Mouse (Mus musculus): ENCODE measurements around the gene Ralgapa2. TPM values are rescaled to one million over a fixed set of nuclear protein-coding genes. Genes with fewer than 3 reads are reported as not detected.

Gene Ralgapa2
- polyA plus RNA-seq (2015; fragmentation: Nextera tagmentation; extraction: Ambion mirVana) = 6.5 and 6.7 TPM in 2 replicates

DNA sequence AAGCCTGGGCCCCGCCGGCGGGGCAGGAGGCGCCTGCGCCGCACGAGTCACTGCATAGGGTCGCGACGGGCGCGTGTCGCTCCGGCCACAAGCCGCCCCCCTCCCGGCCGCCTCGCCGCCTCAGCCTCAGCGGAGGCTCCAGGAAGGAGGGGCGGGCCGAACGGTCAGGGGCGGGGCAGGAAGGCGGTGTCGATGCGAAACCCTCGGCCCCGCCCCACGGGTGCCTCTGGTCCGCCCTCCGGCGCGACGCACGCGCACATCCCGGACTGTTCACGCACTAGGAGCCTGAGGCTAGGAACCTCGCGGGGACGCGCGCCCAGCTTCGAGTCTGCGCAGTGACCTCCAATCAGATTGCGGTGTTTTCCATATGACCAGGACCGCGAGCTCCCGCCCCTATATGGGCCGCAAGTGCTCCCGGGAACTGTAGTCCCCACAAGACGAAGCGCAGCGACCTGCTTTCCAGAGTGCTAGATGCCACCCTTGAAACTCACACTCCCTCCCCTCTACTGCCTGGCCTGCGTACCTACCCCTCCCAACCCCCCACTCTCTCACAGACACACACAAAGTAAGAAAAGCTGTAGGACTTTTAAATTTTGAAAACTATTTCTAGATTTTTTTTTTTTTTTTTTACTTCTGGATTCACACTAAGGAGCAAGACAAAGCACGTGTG lies at the start of gene Ralgapa2:
Gene Ralgapa2 (minus strand): TSS at position 434 of the 670 bp plus-strand sequence.
- peak within 1 kb of the TSS; percentile 88 for H3K9ac ChIP-seq
- no peaks in the 10 kb centered on the region for H3K27me3 ChIP-seq
- H3K4me1 ChIP-seq = peaks cover 8% of the 10 kb centered on the region
- H3K4me3 ChIP-seq = peak within 1 kb of the TSS; percentile 87
- peak within 1 kb of the TSS; percentile 81 for H3K4me2 ChIP-seq (replicated peaks)
- no peaks in the 10 kb centered on the region for H3K9me3 ChIP-seq
- H3K27ac ChIP-seq = no peak within 1 kb of the TSS
- H3K36me3 ChIP-seq = no peaks in the 10 kb centered on the region
- peak; percentile 100 for ATAC-seq (ENCODE audit: low FRiP score, low read depth)
- WGBS = under 1% methylated on average over 49 of the region's 57 CpGs

DNA sequence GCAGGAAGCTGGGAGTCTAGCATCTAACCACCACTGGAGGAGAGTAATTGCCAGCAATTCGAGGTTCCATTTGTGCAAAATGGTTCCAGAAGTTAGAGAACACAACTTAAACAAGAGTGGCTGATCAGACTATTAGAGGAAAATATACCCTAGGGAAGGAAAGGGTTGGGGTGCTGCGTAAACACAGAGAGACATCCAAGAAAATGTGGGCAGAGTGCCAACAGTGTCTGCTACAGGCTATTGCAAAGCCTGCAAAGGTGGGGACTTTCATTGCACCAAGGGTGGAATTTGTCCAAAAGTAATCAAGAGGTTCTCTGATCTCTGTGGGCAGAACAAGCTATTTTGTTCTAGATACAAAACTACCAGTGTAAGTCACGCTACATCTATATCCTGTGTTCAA lies 49.4 kb upstream of the Ralgapa2 start:
- peaks cover 12% of the 10 kb centered on the region; the same call in 1 of the 2 replicates for H3K4me1 ChIP-seq
- ATAC-seq (ENCODE audit: low FRiP score, low read depth) = no peak
- no peaks in the 10 kb centered on the region for H3K36me3 ChIP-seq
- 37% methylated on average over 3 of the region's 3 CpGs for WGBS
- H3K27ac ChIP-seq = no peak overlapping the region
- no peak overlapping the region for H3K4me2 ChIP-seq (replicated peaks)
- no peaks in the 10 kb centered on the region for H3K9me3 ChIP-seq
- H3K27me3 ChIP-seq = no peaks in the 10 kb centered on the region
- H3K9ac ChIP-seq = no peak overlapping the region
- no peak overlapping the region for H3K4me3 ChIP-seq

DNA sequence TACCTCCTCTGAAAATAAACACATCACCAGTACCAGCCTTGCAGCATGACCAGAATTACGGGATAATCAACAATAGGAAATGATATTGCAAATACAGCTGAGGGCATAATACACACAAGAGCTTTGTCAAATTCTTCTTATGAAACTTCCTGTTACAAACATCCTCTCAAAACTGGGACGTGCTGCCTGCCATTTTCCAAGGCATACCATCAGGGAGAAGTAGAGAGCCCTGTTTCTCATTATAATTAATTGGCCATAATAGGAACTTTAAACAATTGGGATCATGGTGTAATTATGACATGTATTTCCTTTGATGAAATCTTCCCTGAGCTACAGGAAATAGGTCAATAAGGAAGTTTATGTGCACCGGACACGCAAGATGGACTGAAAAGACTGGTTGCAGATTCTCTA lies 48.5 kb upstream of the Ralgapa2 start:
- Histone ChIP-seq H3K4me1 (peaks cover 12% of the 10 kb centered on the region; the same call in 1 of the 2 replicates), H3K27me3 (no peaks in the 10 kb centered on the region), H3K4me3 (no peak overlapping the region), H3K36me3 (no peaks in the 10 kb centered on the region), H3K9ac (no peak overlapping the region), H3K4me2 (replicated peaks) (no peak overlapping the region), H3K9me3 (no peaks in the 10 kb centered on the region), H3K27ac (no peak overlapping the region)
- WGBS = 32% methylated on average over 4 of the region's 4 CpGs
- ATAC-seq (ENCODE audit: low FRiP score, low read depth) = no peak

DNA sequence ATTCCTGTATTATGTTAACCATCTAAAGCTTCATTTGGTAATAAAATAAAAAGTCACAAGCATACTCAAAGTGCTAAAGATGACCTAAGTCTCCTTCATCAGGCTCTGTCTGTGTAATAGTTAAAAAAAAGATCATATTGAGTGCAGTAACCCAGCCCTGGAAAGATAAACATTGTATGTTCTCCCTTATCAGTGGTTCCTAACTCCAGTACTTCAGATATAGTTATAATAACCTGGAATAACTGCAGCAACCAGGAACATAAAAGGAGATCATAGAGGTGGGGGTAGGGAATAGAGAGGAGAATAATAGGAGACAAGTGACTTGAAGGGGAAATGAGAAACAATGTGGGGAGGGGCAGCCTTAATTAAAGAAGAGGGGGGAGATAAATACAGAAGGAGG lies 44.0 kb upstream of the Ralgapa2 start:
- H3K27ac ChIP-seq = no peak overlapping the region
- no peaks in the 10 kb centered on the region for H3K9me3 ChIP-seq
- H3K4me1 ChIP-seq = peaks cover 7% of the 10 kb centered on the region; the same call in 1 of the 2 replicates
- no peak for ATAC-seq (ENCODE audit: low FRiP score, low read depth)
- H3K4me2 ChIP-seq (replicated peaks) = no peak overlapping the region
- H3K4me3 ChIP-seq = no peak overlapping the region
- H3K27me3 ChIP-seq = no peaks in the 10 kb centered on the region
- H3K9ac ChIP-seq = no peak overlapping the region
- H3K36me3 ChIP-seq = no peaks in the 10 kb centered on the region

DNA sequence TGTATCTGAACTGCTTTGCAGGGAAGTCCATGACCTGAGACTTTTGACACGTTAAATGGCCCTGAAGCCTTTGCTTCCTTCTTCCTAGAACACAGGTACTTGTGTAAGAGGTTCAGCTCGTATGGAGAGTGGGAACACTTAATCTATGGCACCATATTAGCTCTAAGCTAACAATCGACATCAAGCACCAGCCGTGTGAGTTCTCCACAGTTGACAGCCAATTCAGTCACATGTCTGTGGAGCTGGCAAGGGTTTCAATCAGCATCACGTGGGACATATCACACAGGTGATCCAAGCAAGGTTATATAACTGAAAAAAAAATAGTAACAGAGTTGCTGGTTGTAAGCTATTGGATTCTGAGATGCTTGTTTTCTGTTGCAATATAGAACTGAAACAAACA lies 43.2 kb upstream of the Ralgapa2 start:
- H3K27me3 ChIP-seq = no peaks in the 10 kb centered on the region
- H3K36me3 ChIP-seq = no peaks in the 10 kb centered on the region
- H3K9ac ChIP-seq = no peak overlapping the region
- 69% methylated on average over 5 of the region's 5 CpGs for WGBS
- H3K27ac ChIP-seq = no peak overlapping the region
- 0 out of 2 replicates have a peak, but pooled peaks cover 1% of the 10 kb centered on the region for H3K4me1 ChIP-seq
- ATAC-seq (ENCODE audit: low FRiP score, low read depth) = no peak
- H3K4me3 ChIP-seq = no peak overlapping the region
- H3K4me2 ChIP-seq (replicated peaks) = no peak overlapping the region
- no peaks in the 10 kb centered on the region for H3K9me3 ChIP-seq

DNA sequence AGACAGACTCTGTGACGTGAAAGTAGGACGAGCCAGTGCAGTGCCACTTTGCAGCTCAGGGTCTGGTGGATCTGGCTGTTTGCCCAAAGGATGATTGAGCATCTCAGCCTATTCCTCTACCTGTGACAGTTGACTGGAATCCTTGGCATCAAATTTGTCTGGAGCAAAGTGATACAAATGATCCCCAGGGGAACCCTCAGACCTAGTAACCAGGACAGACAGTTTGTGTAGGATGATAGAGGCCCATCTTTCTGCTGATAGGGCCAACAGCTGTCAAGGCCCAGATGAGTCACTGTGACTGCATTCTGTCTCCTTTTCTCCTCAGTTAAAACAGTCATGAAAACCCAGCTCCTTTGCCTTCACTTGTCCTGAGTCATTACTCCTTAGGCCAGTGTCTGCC lies 41.6 kb upstream of the Ralgapa2 start:
- no peak for ATAC-seq (ENCODE audit: low FRiP score, low read depth)
- 50% methylated on average over 2 of the region's 2 CpGs for WGBS

DNA sequence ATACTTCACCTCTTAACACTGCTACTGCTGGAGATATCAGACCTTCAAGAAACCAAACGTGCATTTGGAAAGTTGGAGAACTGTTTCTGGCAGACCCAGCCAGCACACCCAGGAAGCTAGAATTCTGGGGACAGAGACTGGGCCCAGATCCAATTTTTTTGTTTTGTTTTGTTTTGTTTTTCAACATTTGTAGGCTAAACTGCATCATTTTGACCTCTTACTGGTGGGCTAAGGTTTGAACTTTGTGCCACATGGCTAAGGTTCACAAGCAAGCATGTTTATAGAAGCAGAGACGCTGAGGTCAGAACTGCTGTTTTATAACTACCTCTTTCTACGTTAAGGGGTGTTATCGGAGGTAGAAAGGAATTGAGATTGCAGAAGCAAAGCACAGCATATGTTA lies 39.7 kb upstream of the Ralgapa2 start:
- H3K4me1 ChIP-seq = peaks cover 8% of the 10 kb centered on the region
- ATAC-seq (ENCODE audit: low FRiP score, low read depth) = no peak
- H3K27me3 ChIP-seq = no peaks in the 10 kb centered on the region
- H3K4me2 ChIP-seq (replicated peaks) = no peak overlapping the region
- H3K36me3 ChIP-seq = no peaks in the 10 kb centered on the region
- H3K9ac ChIP-seq = no peak overlapping the region
- WGBS = 65% methylated on average over 4 of the region's 4 CpGs
- H3K4me3 ChIP-seq = no peak overlapping the region
- no peak overlapping the region for H3K27ac ChIP-seq
- H3K9me3 ChIP-seq = no peaks in the 10 kb centered on the region

More for the DNA sequence above, 41.6 kb upstream of the Ralgapa2 start:
- Histone ChIP-seq H3K4me2 (replicated peaks) (no peak overlapping the region), H3K9me3 (no peaks in the 10 kb centered on the region), H3K27me3 (no peaks in the 10 kb centered on the region), H3K9ac (no peak overlapping the region), H3K4me1 (peaks cover 8% of the 10 kb centered on the region), H3K27ac (no peak overlapping the region), H3K4me3 (no peak overlapping the region), H3K36me3 (no peaks in the 10 kb centered on the region)

DNA sequence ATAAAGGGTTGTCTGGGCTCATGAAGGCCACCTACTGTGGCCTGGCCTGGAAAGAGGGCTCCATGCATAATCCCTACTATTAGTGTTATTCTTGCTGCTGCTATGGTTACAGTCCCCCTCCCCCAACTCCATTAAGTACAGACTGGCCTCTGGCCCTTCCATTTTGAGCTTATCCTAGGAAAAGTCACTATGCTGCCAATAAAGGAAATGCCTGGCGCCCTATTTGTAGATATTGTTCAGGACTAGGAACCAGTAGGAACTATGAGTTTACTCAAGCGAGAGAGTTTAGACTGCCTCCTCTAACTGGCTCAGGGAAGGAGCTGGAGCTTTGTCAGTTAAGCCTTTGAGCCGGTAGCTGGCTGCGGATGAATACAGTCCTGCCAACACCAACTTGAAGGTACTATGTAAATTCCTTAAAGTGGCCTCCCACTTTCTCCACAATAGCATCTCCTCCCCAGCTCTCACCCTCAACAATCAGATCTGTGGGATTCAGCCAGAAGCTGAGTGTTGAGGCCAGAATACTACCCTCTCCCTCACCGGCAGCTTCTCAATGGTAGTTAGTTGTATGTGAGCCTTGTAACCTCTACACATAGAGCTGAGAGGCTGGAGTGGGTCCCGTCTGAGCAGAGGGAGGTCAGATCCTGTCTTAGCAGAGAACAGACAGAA lies 37.1 kb upstream of the Ralgapa2 start:
- H3K36me3 ChIP-seq = no peaks in the 10 kb centered on the region
- no peak overlapping the region for H3K4me3 ChIP-seq
- 28% methylated on average over 6 of the region's 6 CpGs for WGBS
- no peak overlapping the region for H3K9ac ChIP-seq
- no peaks in the 10 kb centered on the region for H3K27me3 ChIP-seq
- no peak for ATAC-seq (ENCODE audit: low FRiP score, low read depth)
- no peaks in the 10 kb centered on the region for H3K9me3 ChIP-seq
- H3K4me2 ChIP-seq (replicated peaks) = no peak overlapping the region
- H3K27ac ChIP-seq = 0 out of 2 replicates have a peak overlapping the region, but pooled peaks have one; percentile 2
- peaks cover 13% of the 10 kb centered on the region for H3K4me1 ChIP-seq

DNA sequence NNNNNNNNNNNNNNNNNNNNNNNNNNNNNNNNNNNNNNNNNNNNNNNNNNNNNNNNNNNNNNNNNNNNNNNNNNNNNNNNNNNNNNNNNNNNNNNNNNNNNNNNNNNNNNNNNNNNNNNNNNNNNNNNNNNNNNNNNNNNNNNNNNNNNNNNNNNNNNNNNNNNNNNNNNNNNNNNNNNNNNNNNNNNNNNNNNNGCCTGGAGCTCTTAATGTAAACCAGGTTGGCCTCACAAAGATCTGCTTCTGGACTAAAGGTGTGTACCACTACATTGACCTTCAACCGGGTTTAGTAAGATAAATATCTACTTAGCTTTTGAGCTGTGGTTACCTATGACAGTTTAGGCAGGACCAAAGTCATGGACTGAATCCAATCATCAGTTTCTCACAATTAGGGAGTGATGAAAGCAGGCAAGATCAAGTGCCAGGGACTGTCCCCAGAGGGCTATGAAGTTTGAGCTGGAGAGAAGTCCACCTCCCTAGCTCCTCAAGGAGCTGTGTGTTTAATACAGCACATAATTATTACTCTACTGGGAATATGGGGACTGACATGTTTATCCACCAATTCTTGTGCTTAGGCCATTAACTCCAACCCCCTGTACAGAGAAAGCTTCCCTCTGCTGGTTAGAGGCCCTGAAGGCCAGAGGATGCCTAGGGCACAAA lies 32.1 kb upstream of the Ralgapa2 start:
- Histone ChIP-seq H3K9ac (no peak overlapping the region), H3K9me3 (peaks cover 7% of the 10 kb centered on the region; the same call in 1 of the 2 replicates), H3K4me3 (no peak overlapping the region), H3K27ac (peak overlapping the region; percentile 15; the same call in 1 of the 2 replicates), H3K36me3 (no peaks in the 10 kb centered on the region), H3K4me1 (peaks cover 15% of the 10 kb centered on the region), H3K27me3 (no peaks in the 10 kb centered on the region), H3K4me2 (replicated peaks) (0 out of 2 replicates have a peak overlapping the region, but pooled peaks have one; percentile 14)
- WGBS = 23% methylated on average over 1 of the region's 1 CpGs
- peak; percentile 83 for ATAC-seq (ENCODE audit: low FRiP score, low read depth)

DNA sequence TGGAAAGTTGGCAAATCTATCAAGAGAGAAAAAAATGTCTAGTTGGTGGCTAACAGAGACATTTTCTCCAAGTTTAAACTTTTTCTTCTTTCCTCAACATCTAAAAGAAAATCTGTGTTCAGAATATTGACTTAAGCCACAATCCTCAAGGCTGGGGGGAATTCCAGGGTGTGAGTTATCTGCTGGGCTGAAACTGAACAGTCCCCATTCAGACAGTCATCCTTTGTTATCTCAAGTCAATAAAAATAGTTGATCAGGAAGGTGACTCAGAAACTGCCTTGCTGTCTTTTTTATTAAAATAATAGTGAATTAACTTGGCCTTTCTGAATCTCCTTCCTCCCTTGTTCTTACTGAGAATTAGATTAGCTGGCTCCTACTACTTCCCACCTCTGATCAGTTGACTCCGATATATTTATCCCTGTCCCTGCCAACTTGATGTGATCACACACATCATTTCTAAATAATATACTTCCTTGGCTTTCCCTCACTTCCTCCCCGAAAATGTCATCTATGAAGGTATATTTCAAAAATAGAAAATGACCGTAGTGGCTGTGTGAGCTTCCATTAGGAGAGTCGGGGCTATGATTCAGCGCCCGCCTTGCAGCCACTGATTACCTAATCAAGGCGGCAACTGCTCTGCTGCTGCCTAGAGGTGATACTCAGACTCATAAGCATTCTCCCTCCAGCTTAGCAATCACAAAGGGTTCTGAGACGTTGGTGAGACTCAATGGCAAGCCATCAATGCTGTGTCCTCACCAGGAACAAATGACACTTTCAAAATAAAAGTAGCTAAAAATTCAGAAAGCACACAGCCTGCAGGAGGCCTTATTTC lies 21.2 kb upstream of the Ralgapa2 start:
- Histone ChIP-seq H3K4me3 (no peak overlapping the region), H3K36me3 (no peaks in the 10 kb centered on the region), H3K4me2 (replicated peaks) (no peak overlapping the region), H3K9ac (no peak overlapping the region), H3K27ac (no peak overlapping the region), H3K27me3 (no peaks in the 10 kb centered on the region), H3K9me3 (no peaks in the 10 kb centered on the region), H3K4me1 (no peaks in the 10 kb centered on the region)
- no peak for ATAC-seq (ENCODE audit: low FRiP score, low read depth)
- WGBS = 71% methylated on average over 8 of the region's 8 CpGs

DNA sequence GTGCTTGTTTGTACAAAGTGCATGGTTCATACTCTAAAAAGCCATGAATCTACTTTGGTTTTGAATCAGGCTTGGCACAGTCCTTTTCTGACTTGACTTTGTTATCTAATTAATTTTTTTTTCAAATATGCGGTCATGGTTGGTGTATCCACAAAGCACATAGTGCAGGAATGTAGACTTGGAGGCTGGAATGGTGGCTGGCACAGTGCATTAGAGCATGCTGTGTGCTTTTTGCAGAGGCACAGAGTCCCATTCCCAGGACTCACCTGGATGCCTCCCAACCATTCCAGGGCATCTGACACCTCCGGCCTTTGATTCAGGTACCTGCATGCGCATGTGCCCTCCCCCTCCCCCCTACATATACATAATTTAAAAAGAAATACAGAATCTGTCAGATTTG lies 20.3 kb upstream of the Ralgapa2 start:
- no peaks in the 10 kb centered on the region for H3K27me3 ChIP-seq
- no peak overlapping the region for H3K9ac ChIP-seq
- no peaks in the 10 kb centered on the region for H3K4me1 ChIP-seq
- ATAC-seq (ENCODE audit: low FRiP score, low read depth) = no peak
- no peak overlapping the region for H3K27ac ChIP-seq
- no peaks in the 10 kb centered on the region for H3K9me3 ChIP-seq
- 93% methylated on average over 3 of the region's 3 CpGs for WGBS
- H3K4me2 ChIP-seq (replicated peaks) = no peak overlapping the region
- no peak overlapping the region for H3K4me3 ChIP-seq
- H3K36me3 ChIP-seq = no peaks in the 10 kb centered on the region

All from limb, embryonic 13.5 days (tissue).